Mouse (Mus musculus): ENCODE data around the gene Tada2b.

GRCm38 (mm10) chr5:36451119-36451518, 33.0 kb downstream of the Tada2b start:
- TF ChIP-seq CTCF (IDR thresholded peaks at IDR 0.05; ENCODE audit: low read depth), result no peak
- TF ChIP-seq EP300 (optimal IDR thresholded peaks at IDR 0.05), result no peak
